In genomic region chr4:134997461-134998434, GRCm38 (mm10) we compare ENCODE assay signal across 13 mouse cellular contexts.
A peak's percentile ranks its signal among the peaks of the same experiment; 100 is the strongest.
DNase-seq lines count a peak whose midpoint lies in the region; TF ChIP-seq lines count a peak whose summit lies in the region.
"Had no signal": no experiment of that assay in that cellular context is flagged by ENCODE, and none has a peak within 500 bp of the region (broad histone marks: within the 10 kb centered on the region; RNA-seq: fewer than 3 reads in every experiment).

No protein-coding gene starts in this region.

- no peak for TF ChIP-seq POLR2A in embryonic fibroblast, embryonic 13.5 days (IDR thresholded peaks at IDR 0.05; ENCODE audit: low read depth, low read length)

- no peak overlapping the region for H3K4me3 ChIP-seq in embryonic fibroblast, embryonic 13.5 days (ENCODE audit: insufficient read depth, low read length)
- H3K4me3 ChIP-seq: erythroblast, embryonic 14.5 days; liver, embryonic 12.5 days; midbrain, embryonic 15.5 days had no signal

- H3K4me1 ChIP-seq in embryonic fibroblast, embryonic 13.5 days (ENCODE audit: control insufficient read depth, insufficient read depth, low read length), result 0 out of 2 replicates have a peak, but pooled peaks cover 7% of the 10 kb centered on the region

- no peak for TF ChIP-seq CTCF in embryonic fibroblast, embryonic 13.5 days (IDR thresholded peaks at IDR 0.05; ENCODE audit: borderline replicate concordance, insufficient read depth, low read length)

- H3K27ac ChIP-seq in embryonic fibroblast, embryonic 13.5 days (ENCODE audit: insufficient read depth, low read length), result peak overlapping the region; percentile 24; the same call in 1 of the 2 replicates
- H3K27ac ChIP-seq: liver, embryonic 12.5 days; midbrain, embryonic 15.5 days had no signal

- DNase-seq in B cell, adult 2 months, result peak; percentile 12 to 23
- peak; percentile 47 for DNase-seq in ES-CJ7 (ENCODE audit: low read depth, low spot score)
- peak; percentile 26 for DNase-seq in skeletal muscle tissue, adult 2 months (ENCODE audit: low read depth, low spot score)
- no peak for DNase-seq in yolk sac, embryonic 10.5 days (ENCODE audit: low spot score)
- no peak for DNase-seq in testis, postnatal 10 days (ENCODE audit: low spot score)
- no peak for DNase-seq in spleen, adult 12 weeks (ENCODE audit: low spot score)
- DNase-seq: cerebellum, postnatal 14 days; heart, postnatal 10 days; right cerebral cortex, adult 18-20 months had no signal

Comparison
In these comparisons a context has a peak if more than half of its experiments do, and no peak if none do; other contexts are left out.
1. DNase-seq: peak in B cell, adult 2 months (2 of 2), ES-CJ7 (single experiment) and skeletal muscle tissue, adult 2 months (single experiment); none in yolk sac, embryonic 10.5 days (single experiment), testis, postnatal 10 days (single experiment) and spleen, adult 12 weeks (single experiment).